Mouse (Mus musculus): ENCODE data around the gene Tmem117. TPM values are rescaled to one million over a fixed set of nuclear protein-coding genes. Genes with fewer than 3 reads are reported as not detected.

Tmem117 gene
- polyA plus RNA-seq, 1 experiment, result 3.4 TPM

GRCm38 (mm10) chr15:94655811-94656323, 26.8 kb downstream of the Tmem117 start:
- no peak for TF ChIP-seq POLR2A (IDR thresholded peaks at IDR 0.05; ENCODE audit: extremely low read depth, insufficient read depth, low read length)
- TF ChIP-seq CTCF (IDR thresholded peaks at IDR 0.05; ENCODE audit: extremely low read depth, insufficient read depth, low read length), result no peak
- no peak overlapping the region for H3K4me3 ChIP-seq (ENCODE audit: insufficient read depth, low read length)
- H3K27ac ChIP-seq (ENCODE audit: insufficient read depth, low read length), result no peak overlapping the region
- H3K4me1 ChIP-seq (ENCODE audit: control insufficient read depth, insufficient read depth, low read length), result peaks cover 4% of the 10 kb centered on the region; the same call in 1 of the 2 replicates

DNA sequence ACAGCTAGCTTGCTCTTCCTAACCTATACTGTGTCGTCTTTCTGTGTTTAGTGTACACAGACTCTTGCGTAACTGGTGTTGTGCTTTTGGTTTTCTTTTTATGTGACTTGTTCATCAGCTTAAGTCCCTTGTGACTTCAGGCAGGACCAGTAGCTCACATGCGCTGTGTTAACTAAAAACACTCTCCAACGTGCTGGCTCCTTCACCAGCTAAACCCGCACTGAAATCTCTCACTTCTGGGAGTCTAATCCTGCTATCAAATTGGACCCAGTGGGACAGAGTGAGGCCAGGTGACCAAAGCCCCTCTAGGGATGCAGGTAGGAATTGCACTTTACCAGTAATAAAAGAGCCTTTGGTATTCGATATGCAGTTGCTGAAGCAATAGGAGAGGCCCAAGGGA, 28.9 kb downstream of the Tmem117 start:
- TF ChIP-seq CTCF (IDR thresholded peaks at IDR 0.05; ENCODE audit: extremely low read depth, insufficient read depth, low read length), result no peak
- no peak for TF ChIP-seq POLR2A (IDR thresholded peaks at IDR 0.05; ENCODE audit: extremely low read depth, insufficient read depth, low read length)

DNA sequence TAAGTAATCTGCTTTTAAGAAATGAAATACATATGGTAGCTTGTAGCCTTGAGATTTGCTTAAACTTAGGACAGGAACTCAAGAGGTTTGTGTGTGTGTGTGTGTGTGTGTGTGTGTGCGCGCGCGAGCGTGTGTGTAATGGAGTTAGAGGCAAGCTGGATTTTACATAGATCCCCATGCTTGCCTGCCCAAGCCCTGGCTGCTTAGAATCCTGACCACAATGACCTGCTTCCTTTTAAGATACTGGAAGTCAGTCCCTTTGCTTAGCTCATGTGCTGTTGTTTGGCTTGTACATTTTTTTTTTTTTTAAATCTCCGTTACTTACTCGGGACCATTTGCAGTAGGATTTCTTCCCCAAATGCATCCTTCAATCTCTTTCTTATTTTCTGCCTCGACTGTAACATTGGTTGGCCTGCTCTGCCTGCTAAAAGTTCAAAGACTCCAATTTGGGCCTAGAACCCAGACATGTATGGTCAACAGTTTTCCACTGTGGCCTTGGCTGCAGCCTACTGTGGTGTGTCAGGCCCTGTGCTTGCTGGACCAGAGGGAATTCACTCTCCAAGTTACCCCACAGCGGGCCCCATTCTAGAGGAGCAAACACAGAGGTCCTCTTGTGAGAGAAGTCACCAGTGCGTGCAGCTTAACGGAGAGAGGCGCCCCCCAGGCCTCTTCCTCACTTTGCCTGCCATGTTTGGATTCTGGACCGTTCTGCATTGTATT, 29.5 kb downstream of the Tmem117 start:
- TF ChIP-seq POLR2A (IDR thresholded peaks at IDR 0.05; ENCODE audit: extremely low read depth, insufficient read depth, low read length) (no peak), CTCF (IDR thresholded peaks at IDR 0.05; ENCODE audit: extremely low read depth, insufficient read depth, low read length) (no peak)
- H3K27ac ChIP-seq (ENCODE audit: insufficient read depth, low read length), result no peak overlapping the region
- no peaks in the 10 kb centered on the region for H3K4me1 ChIP-seq (ENCODE audit: control insufficient read depth, insufficient read depth, low read length)
- no peak overlapping the region for H3K4me3 ChIP-seq (ENCODE audit: insufficient read depth, low read length)

More for the DNA sequence above, 28.9 kb downstream of the Tmem117 start:
- Histone ChIP-seq H3K4me3 (ENCODE audit: insufficient read depth, low read length) (no peak overlapping the region), H3K4me1 (ENCODE audit: control insufficient read depth, insufficient read depth, low read length) (0 out of 2 replicates have a peak, but pooled peaks cover 1% of the 10 kb centered on the region), H3K27ac (ENCODE audit: insufficient read depth, low read length) (no peak overlapping the region)

DNA sequence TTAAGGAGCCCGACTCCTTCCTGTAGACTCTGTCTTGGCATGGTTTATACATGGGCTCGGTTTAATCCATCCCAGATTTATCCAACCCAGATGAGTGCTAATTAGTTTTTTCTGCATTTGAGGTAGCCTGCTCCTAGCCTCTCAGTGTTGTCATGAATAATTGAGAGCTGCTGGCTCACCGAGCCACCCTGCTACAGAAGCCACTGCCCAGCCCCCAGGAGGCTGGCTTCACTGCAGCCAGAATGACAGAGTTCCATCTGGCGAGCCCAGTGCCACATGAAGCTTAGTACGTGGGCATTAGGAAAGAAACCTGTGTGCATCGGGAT, 30.0 kb downstream of the Tmem117 start:
- TF ChIP-seq POLR2A (IDR thresholded peaks at IDR 0.05; ENCODE audit: extremely low read depth, insufficient read depth, low read length) (no peak), CTCF (IDR thresholded peaks at IDR 0.05; ENCODE audit: extremely low read depth, insufficient read depth, low read length) (no peak)
- no peaks in the 10 kb centered on the region for H3K4me1 ChIP-seq (ENCODE audit: control insufficient read depth, insufficient read depth, low read length)
- H3K27ac ChIP-seq (ENCODE audit: insufficient read depth, low read length), result no peak overlapping the region
- H3K4me3 ChIP-seq (ENCODE audit: insufficient read depth, low read length), result no peak overlapping the region

- Histone ChIP-seq H3K4me3 (ENCODE audit: insufficient read depth, low read length) (no peak overlapping the region), H3K27ac (ENCODE audit: insufficient read depth, low read length) (no peak overlapping the region), H3K4me1 (ENCODE audit: control insufficient read depth, insufficient read depth, low read length) (no peaks in the 10 kb centered on the region)
- no peak for TF ChIP-seq CTCF (IDR thresholded peaks at IDR 0.05; ENCODE audit: extremely low read depth, insufficient read depth, low read length)
- no peak for TF ChIP-seq POLR2A (IDR thresholded peaks at IDR 0.05; ENCODE audit: extremely low read depth, insufficient read depth, low read length)
These were observed 31.9 kb downstream of the Tmem117 start for GRCm38 (mm10) chr15:94660913-94661312.

DNA sequence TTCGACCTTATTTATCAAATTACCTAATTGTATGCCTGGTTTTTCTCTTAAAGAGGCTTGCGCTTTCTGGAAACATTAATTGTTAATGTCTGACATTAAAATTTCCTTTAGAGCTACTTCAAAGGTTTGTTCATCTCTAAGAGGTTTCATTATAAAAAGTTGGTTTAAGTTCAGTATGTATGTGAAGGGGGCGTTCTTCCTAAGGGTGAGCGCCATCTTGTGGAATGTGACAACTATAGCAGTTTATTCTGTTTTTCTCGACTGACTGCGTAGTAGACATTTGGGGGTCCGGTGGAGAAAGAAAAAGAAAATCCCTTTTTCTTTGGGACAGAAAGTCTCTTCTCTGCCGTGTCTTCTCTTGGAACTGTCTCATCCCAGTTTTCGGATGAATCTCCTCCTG, 32.4 kb downstream of the Tmem117 start:
- Histone ChIP-seq H3K4me3 (ENCODE audit: insufficient read depth, low read length) (no peak overlapping the region), H3K27ac (ENCODE audit: insufficient read depth, low read length) (no peak overlapping the region), H3K4me1 (ENCODE audit: control insufficient read depth, insufficient read depth, low read length) (no peaks in the 10 kb centered on the region)
- TF ChIP-seq CTCF (IDR thresholded peaks at IDR 0.05; ENCODE audit: extremely low read depth, insufficient read depth, low read length), result peak; percentile 42; the same call in 1 of the 2 replicates
- TF ChIP-seq POLR2A (IDR thresholded peaks at IDR 0.05; ENCODE audit: extremely low read depth, insufficient read depth, low read length), result no peak

DNA sequence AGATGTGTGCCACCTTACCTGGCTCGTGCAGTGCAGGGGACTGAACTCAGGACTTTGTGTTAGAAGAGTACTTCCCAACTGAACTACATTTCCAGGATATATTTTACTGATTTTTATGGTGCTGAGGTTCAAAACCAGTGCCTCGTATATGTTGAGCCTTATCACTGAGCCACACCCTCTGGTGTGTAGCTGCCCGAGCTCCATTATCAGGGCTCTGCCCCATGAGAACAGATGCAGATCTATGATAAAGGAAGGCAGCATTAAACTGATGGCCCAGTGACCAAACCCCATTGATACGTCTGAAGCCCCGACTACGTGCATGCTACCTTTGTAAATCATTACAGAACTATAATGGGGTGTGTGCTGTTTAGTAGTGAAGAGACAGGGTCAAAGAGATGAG, 35.6 kb downstream of the Tmem117 start:
- no peak overlapping the region for H3K27ac ChIP-seq (ENCODE audit: insufficient read depth, low read length)
- H3K4me3 ChIP-seq (ENCODE audit: insufficient read depth, low read length), result no peak overlapping the region
- TF ChIP-seq CTCF (IDR thresholded peaks at IDR 0.05; ENCODE audit: extremely low read depth, insufficient read depth, low read length) (no peak), POLR2A (IDR thresholded peaks at IDR 0.05; ENCODE audit: extremely low read depth, insufficient read depth, low read length) (no peak)
- H3K4me1 ChIP-seq (ENCODE audit: control insufficient read depth, insufficient read depth, low read length), result no peaks in the 10 kb centered on the region

DNA sequence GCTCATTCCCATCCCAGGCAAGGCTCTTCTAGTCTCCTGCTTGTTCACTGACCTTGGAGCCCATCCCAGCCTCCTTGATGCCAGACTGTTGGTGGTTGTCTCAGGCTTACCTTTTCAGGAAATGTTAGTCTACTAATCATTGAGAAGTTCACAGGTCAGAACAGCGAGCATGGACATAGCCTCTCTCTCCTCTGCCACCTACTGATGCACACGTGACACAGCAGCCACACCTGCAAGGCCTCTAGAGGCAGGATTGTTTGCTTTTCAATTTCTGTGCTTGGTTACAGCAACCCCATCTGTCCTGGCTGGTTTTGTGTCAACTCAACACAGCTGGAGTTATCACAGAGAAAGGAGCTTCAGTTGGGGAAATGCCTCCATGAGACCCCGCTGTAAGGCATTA, 52.1 kb downstream of the Tmem117 start:
- Histone ChIP-seq H3K27ac (ENCODE audit: insufficient read depth, low read length) (no peak overlapping the region), H3K4me3 (ENCODE audit: insufficient read depth, low read length) (no peak overlapping the region), H3K4me1 (ENCODE audit: control insufficient read depth, insufficient read depth, low read length) (no peaks in the 10 kb centered on the region)
- no peak for TF ChIP-seq CTCF (IDR thresholded peaks at IDR 0.05; ENCODE audit: extremely low read depth, insufficient read depth, low read length)
- no peak for TF ChIP-seq POLR2A (IDR thresholded peaks at IDR 0.05; ENCODE audit: extremely low read depth, insufficient read depth, low read length)

- Histone ChIP-seq H3K27ac (ENCODE audit: insufficient read depth, low read length) (no peak overlapping the region), H3K4me1 (ENCODE audit: control insufficient read depth, insufficient read depth, low read length) (peaks cover 9% of the 10 kb centered on the region), H3K4me3 (ENCODE audit: insufficient read depth, low read length) (no peak overlapping the region)
- TF ChIP-seq CTCF (IDR thresholded peaks at IDR 0.05; ENCODE audit: extremely low read depth, insufficient read depth, low read length) (no peak), POLR2A (IDR thresholded peaks at IDR 0.05; ENCODE audit: extremely low read depth, insufficient read depth, low read length) (no peak)
These were observed 55.2 kb downstream of the Tmem117 start for GRCm38 (mm10) chr15:94684269-94684668.

DNA sequence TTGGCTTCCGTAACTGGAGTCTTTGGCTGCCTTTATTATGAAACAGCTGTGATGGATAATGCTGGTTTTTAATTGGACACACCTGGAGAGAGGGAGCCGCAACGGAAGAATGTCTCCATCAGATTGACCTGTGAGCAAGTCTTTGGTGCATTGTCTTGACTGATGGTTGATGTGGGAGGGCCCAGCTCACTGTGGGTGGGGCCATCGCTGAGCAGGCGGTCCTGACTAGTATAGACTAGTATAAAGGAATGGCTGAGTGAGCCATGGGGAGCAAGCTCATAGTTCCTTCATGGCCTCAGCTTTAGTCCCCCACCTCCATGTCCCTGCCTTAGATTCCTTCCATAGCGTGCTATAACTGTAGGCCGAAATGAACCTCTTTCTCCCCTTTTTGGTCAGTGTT, 58.1 kb downstream of the Tmem117 start:
- Histone ChIP-seq H3K4me1 (ENCODE audit: control insufficient read depth, insufficient read depth, low read length) (peaks cover 12% of the 10 kb centered on the region), H3K4me3 (ENCODE audit: insufficient read depth, low read length) (no peak overlapping the region), H3K27ac (ENCODE audit: insufficient read depth, low read length) (no peak overlapping the region; the same call in 1 of the 2 replicates)
- no peak for TF ChIP-seq POLR2A (IDR thresholded peaks at IDR 0.05; ENCODE audit: extremely low read depth, insufficient read depth, low read length)
- no peak for TF ChIP-seq CTCF (IDR thresholded peaks at IDR 0.05; ENCODE audit: extremely low read depth, insufficient read depth, low read length)

All from cortical plate, adult 2 months (tissue).